Comparison of ENCODE assay signal across 16 mouse cellular contexts in the genomic region with DNA sequence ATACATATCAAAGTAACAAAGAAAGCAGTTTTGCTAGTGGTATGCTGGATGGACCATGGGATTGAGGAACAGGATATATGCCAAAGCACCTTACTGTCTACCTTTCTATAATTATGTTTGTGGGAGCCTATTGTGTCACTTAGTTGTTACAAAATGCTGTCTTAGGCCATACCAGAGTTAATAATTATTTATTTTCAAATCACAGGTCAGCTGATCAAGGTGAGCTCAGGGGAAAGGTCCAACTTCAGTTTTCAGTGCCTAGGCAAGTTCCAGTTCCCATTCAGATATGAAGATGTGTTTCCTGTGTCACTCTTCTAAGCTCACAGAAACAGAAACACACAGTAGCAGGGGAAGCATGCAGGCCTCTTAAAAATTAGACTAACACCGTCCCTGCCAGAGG.
"Had no signal": no experiment of that assay in that cellular context is flagged by ENCODE, and none has a peak within 500 bp of the region (broad histone marks: within the 10 kb centered on the region; RNA-seq: fewer than 3 reads in every experiment).

No protein-coding gene starts in this region.

- H3K9ac ChIP-seq: lung, embryonic 15.5 days; midbrain, embryonic 13.5 days; midbrain, embryonic 15.5 days; neural tube, embryonic 12.5 days had no signal

- H3K27ac ChIP-seq: lung, embryonic 15.5 days; macrophage; midbrain, embryonic 13.5 days; midbrain, embryonic 15.5 days; neural tube, embryonic 12.5 days had no signal

- H3K4me1 ChIP-seq: lung, embryonic 15.5 days; megakaryocyte, embryonic 14.5 days; midbrain, embryonic 13.5 days; midbrain, embryonic 15.5 days; neural tube, embryonic 12.5 days had no signal

- H3K36me3 ChIP-seq: lung, embryonic 15.5 days; midbrain, embryonic 13.5 days; midbrain, embryonic 15.5 days; neural tube, embryonic 12.5 days had no signal

- H3K4me3 ChIP-seq: lung, embryonic 15.5 days; megakaryocyte, embryonic 14.5 days; midbrain, embryonic 13.5 days; midbrain, embryonic 15.5 days; neural tube, embryonic 12.5 days had no signal

- H3K4me2 ChIP-seq: lung, embryonic 15.5 days; midbrain, embryonic 11.5 days; midbrain, embryonic 13.5 days; midbrain, embryonic 15.5 days; neural tube, embryonic 12.5 days had no signal

- H3K27me3 ChIP-seq: lung, embryonic 15.5 days; megakaryocyte, embryonic 14.5 days; midbrain, embryonic 13.5 days; midbrain, embryonic 15.5 days; neural tube, embryonic 12.5 days had no signal

- DNase-seq: lung, adult 2 months; lung, postnatal 14 days; lung, postnatal 36 days; right cerebral cortex, postnatal 14 days; spleen, adult 18-20 months; thymus, adult 18-20 months; thymus, postnatal 14 days; thymus, postnatal 36 days had no signal

- H3K9me3 ChIP-seq: lung, embryonic 15.5 days; midbrain, embryonic 13.5 days; midbrain, embryonic 15.5 days; neural tube, embryonic 12.5 days had no signal

- ATAC-seq: lung, postnatal 0 days; midbrain, embryonic 13.5 days; midbrain, embryonic 15.5 days had no signal
